Mouse (Mus musculus) cerebellum, adult 2 months (tissue): ENCODE measurements around the gene Zfp827.

Experiments
- CTCF ChIP-seq: fragments of 200-500 bp; IDR thresholded peaks from 2 replicates; pipeline ENCODE4 v1.5.1; 2011; ENCODE audit warnings: low read depth, mild to moderate bottlenecking, control low read depth, low read length, moderate library complexity, borderline replicate concordance; ENCODE audit not compliant: insufficient read depth
- POLR2A ChIP-seq: fragments of 200-500 bp; IDR thresholded peaks from 2 replicates; pipeline ENCODE4 v1.6.1; 2011; ENCODE audit warnings: low read length, control low read depth, borderline replicate concordance; ENCODE audit not compliant: insufficient read depth

DNA sequence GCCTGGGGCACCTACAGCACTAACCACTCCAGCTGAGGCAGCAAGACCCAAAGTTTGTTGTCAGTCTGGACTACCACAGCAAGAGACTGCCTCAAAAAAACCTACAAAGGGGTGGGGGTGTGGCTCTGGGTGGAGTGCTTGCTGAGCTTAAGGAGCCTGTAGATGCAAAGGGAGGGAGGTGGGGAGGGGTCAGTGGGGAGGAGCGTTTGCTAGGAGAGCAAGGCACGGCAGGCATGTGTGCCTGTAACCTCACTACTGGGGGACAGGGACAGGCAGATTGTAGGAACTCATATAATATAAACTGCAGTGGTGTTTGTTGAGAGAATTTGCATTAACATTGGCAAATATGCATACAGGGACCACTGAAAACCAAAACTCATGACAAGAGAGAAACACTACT is 130.1 kb downstream of the Zfp827 start:
- no peak for TF ChIP-seq POLR2A
- TF ChIP-seq CTCF = no peak
